Mouse (Mus musculus) cerebellum, postnatal 4 days (tissue): Measurements from ENCODE around the gene Sapcd2.
"Not testable (repeated sequence)": the region's sequence is repeated elsewhere in the genome, so short reads cannot be mapped to it uniquely, and the experiment has no call there.

ENCODE experiments used
- DNase-seq, 2 experiments: peaks; one replicate each; pipeline ENCODE4 v3.0.0; 2022; ENCODE audit warnings: low spot score in 2 of 2, mixed read lengths in 1 of 2

Sapcd2 gene

GRCm38 (mm10) chr2:25372644-25373391 is 697 bp downstream of the Sapcd2 start:
- DNase-seq: no peak

DNA sequence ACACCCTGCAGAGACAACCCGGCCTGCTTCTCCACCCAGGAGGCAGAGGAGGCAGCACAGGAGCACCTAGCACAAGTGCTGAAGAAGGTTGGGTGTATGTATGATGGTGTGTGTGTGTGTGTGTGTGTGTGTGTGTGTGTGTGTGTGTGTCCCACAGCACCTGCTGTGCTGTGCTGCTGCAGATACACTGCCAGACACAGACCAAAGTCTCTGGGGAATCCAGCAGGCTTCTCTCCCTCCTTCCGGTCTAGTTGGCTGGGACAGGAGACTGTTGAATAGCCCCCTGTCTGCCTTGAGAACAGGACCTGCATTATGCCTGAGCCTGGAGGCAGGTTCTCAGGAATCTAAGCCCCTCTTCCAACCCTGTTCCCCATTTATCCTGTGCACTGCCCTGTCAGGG is 1.3 kb downstream of the Sapcd2 start:
- no peak for DNase-seq

DNA sequence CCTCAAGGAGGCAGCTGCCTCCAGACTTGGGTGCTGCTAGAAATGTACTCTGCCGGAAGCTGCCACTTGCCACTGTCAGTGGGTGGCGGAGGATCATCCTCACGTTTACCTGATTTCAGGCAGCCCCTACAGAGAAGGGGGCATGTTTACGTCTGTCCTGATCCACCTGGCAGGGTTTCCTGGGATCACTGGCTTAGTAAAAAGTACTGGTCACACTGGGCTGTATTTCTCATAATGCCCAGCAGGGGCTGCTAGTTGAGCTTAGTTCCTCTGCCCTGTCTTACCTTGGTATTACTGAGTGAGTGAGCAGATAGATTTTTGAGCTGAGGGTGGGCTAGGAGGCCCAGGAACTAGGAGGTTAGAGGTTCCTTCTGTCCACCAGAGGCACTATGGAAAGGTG is 4.5 kb downstream of the Sapcd2 start:
- DNase-seq: peak in 1 of 2 experiments; percentile 53

GRCm38 (mm10) chr2:25384492-25384891 is 12.4 kb downstream of the Sapcd2 start:
- DNase-seq: no peak

GRCm38 (mm10) chr2:25391266-25391665 is 19.1 kb downstream of the Sapcd2 start:
- DNase-seq: no peak

DNA sequence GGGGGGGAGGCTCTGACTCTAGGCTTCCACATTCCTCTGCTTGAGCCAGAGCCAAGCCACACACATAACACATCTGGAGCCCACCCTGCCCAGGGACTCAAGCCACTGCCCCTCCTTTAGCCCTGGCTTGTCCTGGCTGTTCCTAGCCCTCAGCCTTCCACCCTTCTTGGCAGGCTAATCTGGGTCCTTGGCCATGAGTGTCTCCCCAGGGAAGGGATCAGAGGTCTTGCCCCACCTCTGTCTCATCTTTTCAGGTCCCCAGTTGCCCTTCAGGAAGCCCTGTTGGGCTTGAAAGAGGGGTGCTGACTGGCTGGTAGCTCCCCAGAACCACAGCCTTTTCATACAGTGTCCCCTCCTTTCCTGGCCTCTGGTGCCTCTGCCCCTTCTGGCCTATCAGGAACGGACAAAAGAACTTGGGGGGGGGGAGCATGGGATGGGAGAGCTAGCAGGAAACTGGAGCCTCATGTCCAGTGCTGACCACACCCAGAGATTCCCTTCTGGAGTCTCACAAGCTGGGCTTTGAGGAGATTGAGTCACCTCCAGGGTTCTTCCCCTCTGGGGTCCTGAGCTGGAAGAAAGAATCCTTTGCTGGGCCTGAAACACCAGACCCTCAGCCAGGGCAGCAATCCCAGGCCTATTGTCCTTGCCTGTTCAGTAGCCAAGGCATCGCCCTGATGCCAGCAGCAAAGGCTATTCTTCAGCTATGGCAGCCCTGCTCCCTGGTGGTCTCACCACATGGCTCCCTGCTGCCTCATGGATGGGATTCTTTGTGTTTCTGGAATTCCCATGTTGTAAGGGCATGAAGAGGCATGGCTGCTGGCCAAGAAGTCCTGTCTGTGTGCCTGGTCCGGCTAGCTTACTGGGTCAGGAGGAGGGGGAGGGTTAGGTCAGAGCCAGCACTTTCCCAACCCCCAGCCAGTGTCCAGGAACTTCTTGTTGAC is 22.4 kb downstream of the Sapcd2 start:
- peak; percentile 34 to 62 for DNase-seq

GRCm38 (mm10) chr2:25395721-25396596 is 23.8 kb downstream of the Sapcd2 start, which contains the start of gene Entpd2:
Gene Entpd2, plus strand, starts transcription at chr2:25395874.
- DNase-seq: peak in 1 of 2 experiments; percentile 30

GRCm38 (mm10) chr2:25396597-25396983 is 24.5 kb downstream of the Sapcd2 start:
- peak in 1 of 2 experiments; percentile 70 for DNase-seq

GRCm38 (mm10) chr2:25397010-25397409 is 24.9 kb downstream of the Sapcd2 start:
- no peak for DNase-seq

GRCm38 (mm10) chr2:25398065-25398464 is 25.9 kb downstream of the Sapcd2 start:
- no peak for DNase-seq

- no peak for DNase-seq
Measured at GRCm38 (mm10) chr2:25399051-25399450, 26.9 kb downstream of the Sapcd2 start, which contains the start of gene Npdc1. Gene Npdc1, plus strand, starts transcription at chr2:25399351.

DNA sequence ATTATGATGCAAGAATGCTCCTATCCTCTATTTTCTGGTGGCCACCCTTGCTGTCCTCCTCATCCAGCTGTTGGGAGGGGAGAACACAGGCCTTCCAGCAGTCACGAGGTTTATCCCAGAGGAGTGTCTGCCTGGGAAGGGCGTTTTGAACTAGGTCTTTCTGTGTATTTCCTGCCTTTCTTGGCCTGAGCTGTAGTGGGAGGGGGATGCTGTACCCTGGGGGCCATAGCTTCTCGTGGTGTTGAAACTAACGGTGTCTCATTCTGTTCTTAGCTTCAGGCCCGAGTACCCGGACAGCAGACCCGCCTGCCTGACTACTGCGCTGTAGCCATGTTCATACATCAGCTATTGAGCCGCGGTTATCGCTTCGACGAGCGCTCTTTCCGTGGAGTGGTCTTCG is 28.2 kb downstream of the Sapcd2 start:
- DNase-seq: no peak

GRCm38 (mm10) chr2:25400764-25401163 is 28.6 kb downstream of the Sapcd2 start:
- DNase-seq: peak in 1 of 2 experiments; percentile 59

DNA sequence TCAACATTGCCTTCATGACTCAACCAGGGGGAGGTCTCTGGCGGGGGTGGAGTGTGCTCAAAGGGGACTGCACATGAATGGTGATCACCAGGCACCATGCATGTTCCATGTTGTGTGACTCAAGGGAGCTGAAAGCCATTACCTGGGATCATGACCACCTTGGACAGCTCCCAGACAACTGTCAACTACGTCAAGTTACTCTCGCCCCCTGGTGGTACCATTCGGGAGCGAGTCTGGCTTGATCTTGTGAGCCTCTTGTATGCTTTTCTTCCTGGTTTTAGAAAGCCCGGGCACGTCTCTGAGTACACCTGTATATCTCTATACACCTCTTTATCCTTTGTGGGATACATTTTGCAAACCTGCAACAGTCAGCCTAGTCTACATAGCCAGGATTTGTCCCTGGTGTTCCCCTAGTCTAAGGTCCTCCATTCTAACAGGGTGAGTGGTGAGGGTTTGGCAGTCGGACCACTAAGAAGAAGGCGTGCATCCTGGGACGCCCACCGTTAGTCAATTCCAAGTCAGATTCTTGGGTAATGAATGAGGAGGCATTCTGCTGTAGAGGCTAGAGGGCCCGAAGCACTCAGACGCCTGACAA is 30.4 kb downstream of the Sapcd2 start:
- peak; percentile 67 to 88 for DNase-seq

DNA sequence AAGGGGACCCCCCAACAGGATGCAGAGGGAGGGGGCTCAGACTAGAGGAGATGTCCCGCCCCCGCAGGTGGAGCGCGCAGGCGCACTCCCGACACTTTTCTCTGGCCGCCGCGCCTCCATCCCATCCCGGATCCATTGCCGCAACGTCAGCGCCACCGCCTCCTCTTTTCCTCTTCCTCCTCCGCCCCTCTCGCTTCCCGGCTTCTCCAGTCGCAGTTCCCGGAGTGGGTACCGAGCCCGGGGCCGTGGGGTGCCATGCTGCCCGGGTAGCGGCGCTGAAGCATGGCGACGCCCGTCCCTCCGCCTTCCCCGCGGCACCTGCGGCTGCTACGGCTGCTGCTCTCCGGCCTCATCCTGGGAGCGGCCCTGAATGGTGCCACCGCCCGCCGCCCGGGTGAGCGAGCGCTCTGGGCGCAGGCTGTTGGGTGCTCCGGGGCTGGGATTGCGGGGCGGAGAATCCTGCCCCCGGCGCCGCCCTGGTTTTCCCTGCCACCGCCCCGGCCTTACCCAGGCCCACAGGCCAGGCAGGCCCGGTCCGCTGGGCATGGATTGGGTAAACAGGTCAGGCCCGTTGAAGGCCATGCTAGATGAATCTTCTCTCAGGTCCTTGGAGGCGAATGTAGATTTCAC is 31.0 kb downstream of the Sapcd2 start:
- peak; percentile 72 to 81 for DNase-seq

DNA sequence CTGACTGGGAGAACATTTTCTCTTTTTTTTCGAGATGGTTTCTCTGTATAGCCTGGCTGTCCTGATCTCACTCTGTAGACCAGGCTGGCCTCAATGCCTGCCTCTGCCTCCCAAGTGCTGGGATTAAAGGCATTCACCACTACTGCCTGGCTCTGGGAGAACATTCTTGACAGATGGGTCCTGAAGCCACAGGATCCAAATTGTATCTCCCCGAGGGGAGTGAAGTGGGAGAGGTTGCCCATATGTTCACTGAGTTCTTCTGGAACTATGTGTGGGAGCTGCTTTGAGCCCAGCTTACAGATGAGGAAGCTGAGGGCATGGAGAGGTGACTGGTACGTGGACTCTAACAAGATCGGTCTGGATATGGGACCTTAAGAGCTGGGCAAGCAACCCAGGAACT is 31.9 kb downstream of the Sapcd2 start:
- no peak for DNase-seq

GRCm38 (mm10) chr2:25408908-25409307 is 36.8 kb downstream of the Sapcd2 start:
- DNase-seq: no peak

GRCm38 (mm10) chr2:25413436-25413835 is 41.3 kb downstream of the Sapcd2 start:
- not testable (repeated sequence) for DNase-seq

GRCm38 (mm10) chr2:25417426-25417825 is 45.3 kb downstream of the Sapcd2 start:
- peak in 1 of 2 experiments; percentile 34 for DNase-seq

DNA sequence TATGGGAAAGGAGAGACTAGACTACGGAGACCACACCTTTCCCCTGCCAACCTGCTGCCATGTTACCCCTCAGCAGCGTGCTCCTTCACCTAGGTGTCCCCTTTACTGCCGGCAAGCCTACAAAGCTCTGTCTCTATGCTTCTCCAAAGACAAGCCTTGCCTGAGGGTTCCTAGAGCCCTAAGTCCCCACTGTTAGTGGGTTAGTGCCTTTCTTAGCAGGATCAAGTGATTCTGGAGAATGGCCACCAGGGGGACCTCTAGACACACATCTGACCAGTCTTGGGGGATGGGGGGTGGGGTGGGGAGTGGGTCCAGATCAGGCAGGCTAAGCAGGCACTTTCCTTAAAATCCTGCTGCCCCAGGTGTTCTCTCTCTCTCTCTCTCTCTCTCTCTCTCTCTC is 49.8 kb downstream of the Sapcd2 start:
- DNase-seq: peak in 1 of 2 experiments; percentile 62
